Mouse (Mus musculus) activated CD4-positive, CD25-positive, alpha-beta regulatory T cell, adult 4 months (primary cell): Measurements from ENCODE around the gene Tmem116. TPM values are rescaled to one million over a fixed set of nuclear protein-coding genes. Genes with fewer than 3 reads are reported as not detected.
"Not testable (repeated sequence)": the region's sequence is repeated elsewhere in the genome, so short reads cannot be mapped to it uniquely, and the experiment has no call there.

Experiments used
- ATAC-seq: one replicate; pipeline ENCODE4 v1.8.0; 2017
- polyA plus RNA-seq, 2 experiments: library from polyadenylated mRNA; unstranded; fragments of 100-300 nt; shearing (Covaris generic); gene quantifications; one replicate each; pipeline ENCODE4 v1.2.1; 2017

The Tmem116 gene
- polyA plus RNA-seq, 2 experiments from 2014 or later: 0.71 to 1.2 TPM

DNA sequence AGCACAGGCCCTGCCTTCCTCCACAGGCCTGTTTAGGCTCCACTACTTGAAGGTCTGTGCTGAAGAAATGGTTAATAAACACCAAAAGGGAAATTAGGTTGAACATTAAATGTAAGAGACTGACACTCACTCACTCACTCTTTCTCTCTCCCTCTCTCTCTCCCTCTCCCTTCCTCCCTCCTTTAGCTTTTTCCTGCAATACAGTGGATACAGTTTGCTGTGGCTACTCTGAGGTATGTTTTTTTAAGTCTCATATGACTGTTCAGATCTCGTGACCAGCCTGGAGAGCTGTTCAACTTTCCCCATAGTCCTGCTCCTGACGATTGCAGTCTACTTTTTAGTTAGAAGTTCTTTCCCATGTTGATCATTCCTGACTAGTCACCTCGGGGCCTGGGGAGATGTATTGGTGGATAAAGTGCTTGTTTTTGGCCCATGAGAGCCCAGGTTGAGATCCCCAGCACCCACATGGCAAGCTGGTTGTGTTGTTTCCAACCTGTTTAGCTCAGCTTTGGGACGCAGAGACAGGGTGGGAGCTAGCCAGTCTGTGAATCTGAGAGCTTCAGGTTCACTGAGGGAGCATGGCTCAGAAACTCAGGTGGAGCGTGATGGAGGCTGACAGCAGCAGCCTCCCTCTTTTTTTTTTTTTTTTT is 12.0 kb downstream of the Tmem116 start:
- no peak for ATAC-seq

DNA sequence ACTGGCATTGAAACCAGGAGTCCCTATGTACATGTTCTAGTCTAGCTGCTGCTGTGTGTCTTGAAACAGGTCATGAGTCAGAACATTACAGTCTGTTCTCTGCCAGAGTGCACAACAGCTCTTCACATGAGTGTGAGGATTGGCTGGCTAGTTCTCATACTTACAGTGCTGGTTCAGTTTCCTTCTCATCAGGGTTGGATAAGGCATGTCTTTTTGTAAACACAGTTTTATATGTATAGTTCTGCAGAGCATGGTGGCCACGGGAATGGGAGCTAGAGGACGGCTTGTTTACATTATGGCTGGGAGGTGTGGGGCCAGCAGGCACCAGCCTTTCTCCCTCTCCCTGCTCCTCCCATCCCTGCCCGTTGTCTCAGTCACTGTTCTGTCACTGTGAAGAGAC is 17.9 kb downstream of the Tmem116 start:
- ATAC-seq: no peak

DNA sequence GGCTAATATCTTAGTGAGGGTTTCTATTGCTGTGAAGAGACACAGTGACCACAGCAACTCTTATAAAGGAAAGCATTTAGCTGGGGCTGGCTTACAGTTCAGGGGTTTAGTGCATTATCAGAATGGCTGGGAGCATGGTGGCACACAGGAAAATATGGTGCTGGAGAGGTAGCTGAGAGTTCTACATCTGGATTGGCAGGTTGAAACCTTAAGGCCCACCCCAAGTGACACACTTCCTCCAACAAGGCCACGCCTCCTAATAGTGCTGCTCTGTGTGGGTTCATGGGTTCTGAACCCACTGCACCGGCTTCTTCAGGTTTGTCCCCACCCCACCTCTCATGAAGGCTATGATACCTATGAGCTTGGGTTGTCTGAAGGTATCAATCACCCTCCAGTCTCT is 20.7 kb downstream of the Tmem116 start:
- ATAC-seq: no peak

DNA sequence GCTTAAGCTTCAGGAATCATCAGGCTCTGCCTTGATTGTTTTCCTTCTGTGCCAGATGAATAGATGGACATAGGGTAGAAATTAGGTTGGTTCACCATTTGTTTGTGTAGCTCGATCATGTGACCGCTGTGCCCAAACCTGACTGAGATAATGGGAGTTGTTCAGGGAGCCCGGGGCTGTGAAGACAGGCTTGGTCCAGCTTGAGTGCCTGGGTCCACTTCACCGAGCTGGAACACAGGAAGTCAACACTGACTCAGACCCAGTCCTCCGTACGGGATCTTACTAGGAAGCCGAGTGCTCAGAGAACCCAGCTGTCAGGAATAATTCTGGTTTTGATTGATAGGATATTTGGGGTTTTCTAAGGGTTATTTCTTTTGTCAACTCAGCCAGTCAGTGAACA is 22.9 kb downstream of the Tmem116 start:
- ATAC-seq: no peak

DNA sequence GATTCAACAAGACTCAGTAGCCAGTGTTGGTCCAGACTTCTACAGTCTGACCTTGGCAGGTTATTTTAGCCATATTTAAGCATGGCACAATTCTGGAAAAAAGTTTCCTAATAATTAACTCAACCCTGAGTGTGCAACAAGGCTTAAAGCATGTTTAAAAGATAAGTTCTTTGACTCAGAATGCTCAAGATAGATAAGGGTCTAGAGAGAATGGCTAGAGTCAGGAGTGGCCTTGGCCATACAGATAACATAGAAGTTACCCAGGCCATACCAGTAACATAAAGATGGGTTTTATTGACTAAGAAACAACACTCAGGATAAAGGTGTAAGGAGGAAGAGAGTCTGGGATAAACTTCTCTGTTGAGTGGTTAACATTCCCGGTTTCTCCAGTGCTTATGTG is 24.3 kb downstream of the Tmem116 start:
- ATAC-seq: no peak

DNA sequence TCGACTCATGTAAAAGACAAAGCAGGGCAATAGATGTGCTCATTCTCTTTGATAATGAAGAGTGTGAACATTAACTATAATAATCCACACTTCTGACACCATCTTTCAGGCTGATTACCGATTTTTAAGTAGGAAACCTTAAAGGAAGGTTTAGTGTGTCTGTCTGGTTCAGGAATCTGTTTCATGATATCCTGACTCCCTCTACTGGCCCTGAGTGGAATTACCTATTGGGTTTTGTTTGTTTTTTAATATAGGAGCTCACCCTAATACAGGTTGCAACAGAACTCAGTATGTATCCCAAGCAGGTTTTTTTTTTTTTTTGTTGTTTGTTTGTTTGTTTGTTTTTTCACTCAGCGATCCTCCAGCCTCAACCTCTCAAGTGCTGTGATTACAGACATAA is 26.0 kb downstream of the Tmem116 start:
- ATAC-seq: no peak

DNA sequence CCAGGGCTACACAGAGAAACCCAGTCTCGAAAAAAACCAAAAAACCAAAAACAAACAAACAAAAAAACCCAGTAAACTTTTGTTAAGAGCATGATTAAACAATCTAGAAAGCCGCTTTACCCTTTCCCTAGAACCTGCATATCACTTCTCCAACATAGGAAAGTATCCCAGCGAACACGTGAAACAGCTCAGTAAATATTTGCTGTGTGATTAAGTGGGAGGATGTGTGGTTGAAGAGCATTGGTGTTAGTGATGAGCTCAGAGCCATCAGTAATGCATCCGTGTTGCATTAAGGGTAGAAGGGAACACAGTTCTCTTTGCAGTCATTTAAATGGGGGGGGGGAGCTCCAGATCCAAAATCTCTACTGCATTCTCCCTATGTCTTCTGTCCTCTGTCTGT is 33.1 kb downstream of the Tmem116 start:
- no peak for ATAC-seq

DNA sequence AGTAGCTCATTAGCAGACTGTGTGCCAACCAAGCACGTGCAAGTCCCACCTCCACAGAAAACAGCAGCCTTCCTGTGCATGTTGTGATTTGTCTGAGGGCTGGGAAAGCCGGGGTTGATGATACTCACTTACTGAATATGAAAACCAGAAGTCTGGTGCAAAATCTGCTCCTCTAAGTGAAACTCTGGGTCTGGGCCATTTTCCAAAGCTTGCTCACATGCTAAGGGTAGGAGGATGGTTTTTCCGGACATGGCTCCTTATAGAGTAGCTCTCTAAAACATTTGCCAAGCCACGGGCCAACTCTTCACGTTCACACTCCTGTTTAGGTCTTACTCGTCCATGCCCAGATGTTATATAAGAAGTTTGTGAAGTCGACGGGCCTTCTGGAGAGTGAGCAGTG is 41.6 kb downstream of the Tmem116 start:
- ATAC-seq: no peak

DNA sequence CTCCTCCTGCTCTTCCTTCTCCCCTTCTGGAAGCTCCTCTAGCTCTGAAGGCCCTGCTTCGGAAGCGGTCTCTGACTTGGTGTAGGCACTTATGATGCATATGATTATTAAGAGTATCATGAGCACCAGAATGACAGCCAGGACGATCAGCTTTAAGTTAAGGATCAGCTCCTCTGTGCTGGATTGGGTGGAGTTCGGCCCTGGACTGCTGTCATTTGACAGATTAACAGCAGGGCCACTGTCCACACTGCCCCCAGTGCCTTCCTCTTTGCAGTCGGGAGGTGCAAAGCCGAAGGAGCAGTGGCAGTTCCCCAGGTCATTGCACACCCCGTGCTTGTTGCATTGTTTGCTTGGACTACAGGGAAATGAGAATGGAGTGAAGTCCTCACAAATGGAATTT is 49.0 kb downstream of the Tmem116 start:
- no peak for ATAC-seq

DNA sequence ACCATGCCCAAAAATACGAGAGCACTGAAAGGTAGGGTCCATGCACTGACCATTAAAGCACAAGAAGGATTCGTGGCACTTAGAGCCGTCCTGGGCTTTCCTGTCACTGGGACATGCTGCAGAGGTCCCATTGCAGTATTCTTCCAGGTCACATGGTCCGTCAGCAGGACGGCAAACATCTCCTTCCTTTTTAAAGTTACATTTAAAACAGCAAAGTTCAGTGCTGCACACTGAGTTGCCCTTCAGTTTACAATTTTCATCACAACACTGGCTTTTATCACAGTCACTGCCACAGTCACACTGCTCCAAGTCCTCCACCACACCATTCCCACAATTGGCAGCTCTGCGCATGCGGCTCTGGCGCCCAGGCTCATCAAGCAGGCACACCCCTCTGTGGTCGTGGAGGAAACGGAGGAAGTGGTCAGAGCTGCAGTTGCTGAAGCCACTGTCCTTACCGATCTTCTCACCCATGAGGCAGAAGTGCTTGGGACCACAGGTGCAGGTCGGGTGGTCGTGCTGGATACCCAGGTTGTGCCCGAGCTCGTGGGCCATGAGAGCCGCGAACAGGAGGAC is 49.8 kb downstream of the Tmem116 start:
- ATAC-seq: not testable (repeated sequence)

DNA sequence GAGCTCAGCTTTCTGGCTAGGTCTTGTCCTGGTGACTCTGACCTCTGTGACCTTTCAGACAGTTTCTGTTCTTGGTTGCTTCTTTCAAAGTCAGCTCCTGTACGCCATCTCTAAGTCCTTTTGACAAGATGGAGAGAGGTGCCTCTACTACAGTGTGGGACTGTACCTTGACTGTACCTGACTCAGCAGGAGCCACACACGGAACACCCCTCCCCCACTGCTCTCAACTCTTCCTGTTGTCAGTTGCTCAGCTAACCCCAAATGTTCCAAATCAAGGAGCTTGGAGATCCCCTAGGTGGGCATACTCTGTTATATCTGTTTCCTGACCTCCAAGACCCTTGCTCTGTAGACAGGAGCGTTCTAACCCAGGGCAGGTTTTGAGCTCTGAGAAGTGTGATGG is 51.5 kb downstream of the Tmem116 start, which contains the start of gene Adam1b:
Gene Adam1b (minus strand): TSS at position 205 of the 400 bp plus-strand sequence.
- ATAC-seq: no peak

DNA sequence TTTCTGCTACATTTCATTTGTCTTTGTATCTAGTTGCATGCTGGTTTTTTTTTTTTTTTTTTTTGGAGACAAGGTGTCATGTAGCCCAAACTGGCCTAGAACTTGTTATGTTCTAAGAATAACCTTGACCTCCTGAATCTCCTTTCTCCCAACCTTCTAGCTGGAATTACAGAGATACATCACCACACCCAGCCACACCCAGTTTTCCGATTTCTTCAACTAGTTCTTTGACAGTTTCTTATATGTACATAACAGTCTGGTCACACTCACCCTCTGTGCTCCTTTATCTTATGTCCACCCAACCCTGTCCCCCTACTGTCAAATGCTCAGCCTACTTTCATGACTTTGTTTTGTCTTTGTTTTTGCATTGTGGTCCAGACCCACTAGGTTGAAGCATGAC is 55.2 kb downstream of the Tmem116 start:
- ATAC-seq: no peak

DNA sequence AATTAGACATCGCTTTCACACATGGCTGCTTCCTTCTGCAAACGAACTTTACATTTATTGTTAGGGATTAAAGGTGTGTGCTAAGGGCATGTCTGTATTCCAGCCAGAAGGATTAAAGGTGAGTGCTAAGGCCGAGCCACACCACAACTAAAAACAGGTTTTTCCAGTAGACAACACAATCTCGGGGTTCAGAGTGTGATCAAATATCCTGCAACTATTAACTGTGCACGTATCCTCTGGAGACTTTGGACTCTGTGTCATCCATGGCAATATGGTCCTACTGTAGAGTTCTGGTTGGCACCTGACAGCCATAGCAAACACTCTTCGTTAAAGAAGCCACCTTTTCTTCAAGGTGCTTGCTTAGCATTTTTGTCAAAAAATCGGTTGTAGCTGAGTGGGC is 58.3 kb downstream of the Tmem116 start:
- ATAC-seq: no peak

DNA sequence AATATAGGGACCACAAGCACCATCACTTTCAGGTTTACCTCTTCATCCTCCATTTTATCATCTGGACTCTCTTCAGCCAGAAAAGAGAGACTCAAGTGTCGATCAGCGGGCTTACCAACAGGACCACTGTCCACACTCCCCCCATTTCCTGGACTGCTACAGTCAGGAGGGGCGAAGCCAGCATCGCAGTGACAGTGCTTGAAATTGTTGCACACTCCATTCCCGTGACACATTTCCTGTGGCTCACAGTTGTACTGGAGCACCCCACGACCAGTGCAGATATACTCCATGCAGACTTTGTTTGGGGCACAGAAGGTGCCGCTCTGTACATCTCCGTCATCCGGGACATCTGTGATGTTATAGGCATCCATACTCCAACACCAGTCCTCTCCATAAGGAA is 67.3 kb downstream of the Tmem116 start:
- no peak for ATAC-seq

DNA sequence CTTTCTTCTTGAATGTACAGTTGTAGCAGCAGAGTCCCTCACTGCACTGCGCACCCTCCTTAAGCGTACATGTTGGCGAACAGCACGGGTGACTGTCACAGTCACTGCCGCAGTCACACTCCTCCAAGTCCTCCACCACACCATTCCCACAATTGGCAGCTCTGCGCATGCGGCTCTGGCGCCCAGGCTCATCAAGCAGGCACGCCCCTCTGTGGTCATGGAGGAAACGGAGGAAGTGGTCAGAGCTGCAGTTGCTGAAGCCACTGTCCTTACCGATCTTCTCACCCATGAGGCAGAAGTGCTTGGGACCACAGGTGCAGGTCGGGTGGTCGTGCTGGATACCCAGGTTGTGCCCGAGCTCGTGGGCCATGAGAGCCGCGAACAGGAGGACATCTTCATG is 68.1 kb downstream of the Tmem116 start:
- not testable (repeated sequence) for ATAC-seq

DNA sequence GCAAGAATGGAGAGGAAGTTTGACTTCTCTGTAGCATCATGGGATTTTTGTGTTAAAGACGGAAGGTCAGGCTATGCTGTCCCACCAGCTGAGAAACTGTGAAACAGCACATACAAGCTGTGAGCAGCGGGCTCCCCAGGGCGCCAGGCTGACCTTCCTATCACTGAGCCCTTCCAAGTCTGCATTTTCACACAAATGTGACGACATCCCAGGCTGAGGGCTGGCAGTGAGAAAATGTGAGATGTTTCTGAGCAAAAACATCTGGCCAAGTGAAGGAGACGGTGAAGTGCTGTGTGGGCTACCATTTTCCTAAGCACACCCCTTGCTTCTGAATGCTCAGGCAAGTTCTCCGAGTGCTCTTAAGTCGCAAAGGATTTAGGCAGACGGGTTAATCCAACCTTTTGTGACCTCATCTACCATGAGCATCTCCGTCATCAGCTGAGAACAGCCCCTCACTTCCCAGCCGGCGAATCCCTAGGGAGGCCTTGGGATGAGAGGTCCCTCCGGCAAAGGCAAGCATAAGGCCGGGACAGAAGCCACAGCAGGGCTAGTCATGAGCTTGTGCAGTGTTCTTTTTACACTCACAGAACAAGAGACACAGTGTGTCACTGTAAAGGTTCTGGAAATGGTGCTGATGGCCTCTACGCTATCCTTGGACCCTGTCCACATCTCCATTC is 74.2 kb downstream of the Tmem116 start:
- ATAC-seq: no peak

DNA sequence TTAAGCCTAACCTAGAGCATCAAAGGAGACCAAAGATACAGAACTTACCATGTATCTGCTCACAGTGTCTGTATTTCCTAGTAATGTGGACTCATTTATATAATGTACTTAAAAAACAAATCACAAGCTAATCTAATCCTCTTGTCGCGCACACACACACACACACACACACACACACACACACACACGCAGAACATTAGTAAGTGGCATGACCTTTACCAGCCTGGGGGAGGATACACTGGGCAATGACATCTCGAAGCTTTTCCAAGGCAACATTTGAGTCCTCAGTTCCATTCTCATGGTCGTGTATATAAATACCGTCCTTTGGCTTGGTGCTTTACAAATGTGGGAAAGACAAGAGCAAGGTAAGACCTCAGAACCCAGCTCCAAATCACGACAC is 74.8 kb downstream of the Tmem116 start:
- ATAC-seq: no peak

DNA sequence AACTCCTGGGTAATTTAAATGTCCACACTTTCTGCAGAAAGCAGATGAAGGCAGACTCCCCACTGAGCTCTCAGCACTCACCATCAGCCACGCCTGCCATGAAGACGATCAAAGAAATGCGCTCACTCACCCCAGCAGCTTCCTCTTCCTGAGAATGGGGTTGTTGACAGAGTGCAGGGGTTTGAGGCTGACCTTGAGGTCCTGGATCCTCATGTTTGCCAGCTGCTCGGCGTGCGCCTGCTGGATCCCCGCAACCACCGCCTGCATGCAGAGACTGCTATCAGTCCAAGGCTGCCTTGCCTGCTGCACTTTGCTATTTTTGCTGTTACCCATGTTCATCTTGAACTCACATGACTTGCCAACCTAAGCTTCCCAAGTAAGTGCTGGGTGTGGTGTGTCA is 75.3 kb downstream of the Tmem116 start:
- no peak for ATAC-seq

DNA sequence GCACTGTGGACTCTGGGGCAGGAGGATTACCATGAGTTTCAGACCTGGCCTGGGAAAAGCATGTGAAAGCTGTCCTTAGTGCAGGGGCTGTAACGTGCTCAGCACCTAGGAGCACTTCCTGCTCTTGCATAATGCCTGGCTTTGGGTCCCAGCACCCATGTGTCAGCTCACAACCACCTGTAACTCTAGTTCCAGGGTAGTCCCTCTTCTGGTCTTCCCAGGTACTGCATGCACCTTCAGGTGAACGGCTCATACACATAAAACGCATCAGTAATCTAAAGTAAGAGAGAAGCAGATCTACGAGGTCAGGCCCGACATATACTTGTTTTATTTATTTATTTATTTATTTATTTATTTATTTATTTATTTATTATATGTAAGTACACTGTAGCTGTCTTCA is 82.8 kb downstream of the Tmem116 start:
- ATAC-seq: no peak

DNA sequence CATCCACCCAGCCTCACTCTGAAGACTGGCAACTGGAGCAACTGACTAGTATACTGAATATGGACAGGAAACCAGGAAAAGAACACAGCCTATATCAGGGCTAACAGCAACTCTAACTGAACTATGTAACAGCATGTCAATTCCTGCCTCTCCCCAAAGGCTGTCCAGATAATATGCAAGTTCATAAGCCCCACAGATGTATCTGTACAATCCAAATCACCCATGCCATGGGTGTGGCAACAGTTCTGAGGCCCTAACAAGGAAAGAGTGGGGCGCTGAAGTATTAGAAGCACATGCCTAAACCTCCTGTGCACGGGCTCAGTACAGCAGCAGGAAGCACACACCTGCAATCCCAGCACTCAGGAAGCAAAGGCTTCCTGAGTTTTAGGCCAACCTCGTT is 83.4 kb downstream of the Tmem116 start:
- ATAC-seq: no peak

DNA sequence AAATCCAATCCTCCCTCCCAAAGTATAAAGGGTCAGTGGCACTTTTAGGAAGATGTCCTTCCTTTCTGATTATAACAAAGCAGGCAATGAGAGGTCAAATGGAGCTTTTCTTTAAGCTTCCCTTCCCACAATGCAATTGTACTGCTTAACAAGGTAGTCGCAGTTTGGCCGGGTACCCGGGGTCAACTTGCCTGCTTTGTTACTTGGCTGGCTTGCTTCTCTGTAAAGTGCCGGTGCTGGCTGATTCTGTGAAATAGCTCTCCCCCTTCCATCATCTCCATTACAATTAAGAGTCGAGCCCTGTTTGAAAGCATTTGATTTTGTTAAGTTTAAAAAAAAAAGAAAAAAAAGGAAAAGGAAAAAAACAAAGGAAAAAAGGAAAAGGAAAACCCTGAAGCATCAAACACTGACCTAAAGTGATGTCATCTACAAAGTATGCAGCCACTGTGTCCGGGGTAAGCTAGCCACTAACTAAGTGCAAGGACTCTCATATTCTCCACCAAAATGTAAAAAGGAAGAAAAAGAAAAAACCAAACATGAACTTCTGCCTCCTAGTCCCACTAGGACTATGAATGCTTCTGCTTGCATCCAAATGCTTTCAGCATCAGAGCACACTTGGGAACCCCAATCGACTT is 85.3 kb downstream of the Tmem116 start:
- no peak for ATAC-seq

DNA sequence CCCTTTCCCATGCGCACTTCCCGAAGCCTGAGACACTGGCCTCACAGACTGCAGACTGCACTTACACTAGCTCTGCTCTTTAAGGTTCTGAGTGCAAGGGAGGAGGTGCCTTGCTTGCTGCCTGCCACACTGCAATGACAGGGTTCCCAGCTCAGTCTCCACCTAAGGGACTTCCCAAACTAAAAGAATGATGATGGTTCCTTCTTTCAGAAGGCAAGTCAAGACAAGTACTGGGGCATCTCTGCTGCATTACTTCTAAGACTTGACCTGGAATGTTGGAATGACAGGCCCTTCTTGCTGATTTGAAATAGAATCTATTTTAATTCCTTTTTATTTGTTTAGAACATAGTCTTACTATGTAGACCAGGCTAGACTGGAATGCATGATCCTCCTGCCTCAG is 85.9 kb downstream of the Tmem116 start:
- no peak for ATAC-seq

DNA sequence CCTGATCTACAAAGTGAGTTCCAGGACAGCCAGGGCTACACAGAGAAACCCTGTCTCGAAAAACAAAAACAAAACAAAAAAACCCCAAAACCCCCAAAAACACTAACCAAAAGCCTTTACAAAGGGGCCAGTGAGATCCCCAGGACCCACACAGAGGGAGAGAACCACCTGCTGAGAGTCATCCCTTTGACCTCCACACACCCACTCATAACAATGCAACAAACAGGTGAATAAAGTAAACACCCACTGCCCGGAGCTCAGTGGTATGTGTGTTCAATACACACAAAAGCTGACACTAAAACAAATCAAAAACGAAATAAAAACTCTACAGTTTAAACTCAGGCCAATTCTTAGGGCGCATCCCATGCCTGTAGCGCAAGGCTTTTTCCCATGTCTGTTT is 88.4 kb downstream of the Tmem116 start:
- no peak for ATAC-seq

DNA sequence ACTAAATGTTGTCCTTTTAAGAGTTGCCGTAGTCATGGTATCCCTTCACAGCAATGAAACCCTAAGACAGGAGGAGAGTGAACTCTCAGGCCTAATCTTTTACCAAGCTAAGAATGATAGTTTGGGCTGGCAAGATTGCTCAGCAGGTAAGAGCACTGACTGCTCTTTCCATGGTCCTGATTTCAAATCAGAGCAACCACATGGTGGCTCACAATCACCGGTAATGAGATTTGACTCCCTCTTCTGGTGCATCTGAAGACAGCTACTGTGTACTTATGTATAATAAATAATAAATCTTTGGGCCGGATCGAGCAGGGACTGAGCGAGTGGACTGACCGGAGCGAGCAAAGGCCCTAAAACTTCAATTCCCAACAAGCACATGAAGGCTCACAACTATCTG is 89.5 kb downstream of the Tmem116 start:
- ATAC-seq: no peak
